Mouse (Mus musculus) midbrain, embryonic 12.5 days (tissue): ENCODE results near the gene Vps37b. TPM values are rescaled to one million over a fixed set of nuclear protein-coding genes. Genes with fewer than 3 reads are reported as not detected.

Experiments used
- ATAC-seq: fragments of 200-750 bp; cut with Nextera tagmentation; 2 replicates; pipeline ENCODE4 v1.8.0; 2017; ENCODE audit warnings: low read depth, moderate TSS enrichment, moderate library complexity; ENCODE audit not compliant: low FRiP score
- H3K27ac ChIP-seq: fragments of 300-500 bp; sonication (generic); replicated peaks from 2 replicates; pipeline ENCODE4 v1.5.1; 2016; ENCODE audit warnings: mild to moderate bottlenecking
- H3K27me3 ChIP-seq: fragments of 300-500 bp; sonication (generic); 2 replicates; pipeline ENCODE4 v1.6.1; 2016; ENCODE audit warnings: mild to moderate bottlenecking
- H3K36me3 ChIP-seq: fragments of 300-500 bp; sonication (generic); 2 replicates; pipeline ENCODE4 v1.6.1; 2016
- H3K4me1 ChIP-seq: fragments of 300-500 bp; sonication (generic); 2 replicates; pipeline ENCODE4 v1.6.1; 2016
- H3K4me2 ChIP-seq: fragments of 300-500 bp; sonication (generic); replicated peaks from 2 replicates; pipeline ENCODE4 v1.6.1; 2016; ENCODE audit warnings: mild to moderate bottlenecking, moderate library complexity
- H3K4me3 ChIP-seq: fragments of 300-500 bp; sonication (generic); 2 replicates; pipeline ENCODE4 v1.5.1; 2016; ENCODE audit warnings: mild to moderate bottlenecking
- H3K9ac ChIP-seq: fragments of 300-500 bp; sonication (generic); replicated peaks from 2 replicates; pipeline ENCODE4 v1.6.1; 2016; ENCODE audit warnings: mild to moderate bottlenecking, moderate library complexity
- H3K9me3 ChIP-seq: fragments of 300-500 bp; sonication (generic); 2 replicates; pipeline ENCODE4 v1.6.1; 2016; ENCODE audit warnings: mild to moderate bottlenecking
- WGBS: fragments of 180-500 bp; shearing (Covaris S2); methylation state at CpG from one replicate; pipeline ENCODE4 v1.1.7; 2016; 5-methylcytosine and 5-hydroxymethylcytosine counted together
- polyA plus RNA-seq: library from polyadenylated mRNA; unstranded; fragments of >200 nt; fragmentation: Nextera tagmentation; extraction: Ambion mirVana; gene quantifications from 2 replicates; pipeline ENCODE4 v1.2.1, GENCODE M21; 2016

The Vps37b gene
- polyA plus RNA-seq, 1 experiment from 2014 or later: 68.0 TPM

DNA sequence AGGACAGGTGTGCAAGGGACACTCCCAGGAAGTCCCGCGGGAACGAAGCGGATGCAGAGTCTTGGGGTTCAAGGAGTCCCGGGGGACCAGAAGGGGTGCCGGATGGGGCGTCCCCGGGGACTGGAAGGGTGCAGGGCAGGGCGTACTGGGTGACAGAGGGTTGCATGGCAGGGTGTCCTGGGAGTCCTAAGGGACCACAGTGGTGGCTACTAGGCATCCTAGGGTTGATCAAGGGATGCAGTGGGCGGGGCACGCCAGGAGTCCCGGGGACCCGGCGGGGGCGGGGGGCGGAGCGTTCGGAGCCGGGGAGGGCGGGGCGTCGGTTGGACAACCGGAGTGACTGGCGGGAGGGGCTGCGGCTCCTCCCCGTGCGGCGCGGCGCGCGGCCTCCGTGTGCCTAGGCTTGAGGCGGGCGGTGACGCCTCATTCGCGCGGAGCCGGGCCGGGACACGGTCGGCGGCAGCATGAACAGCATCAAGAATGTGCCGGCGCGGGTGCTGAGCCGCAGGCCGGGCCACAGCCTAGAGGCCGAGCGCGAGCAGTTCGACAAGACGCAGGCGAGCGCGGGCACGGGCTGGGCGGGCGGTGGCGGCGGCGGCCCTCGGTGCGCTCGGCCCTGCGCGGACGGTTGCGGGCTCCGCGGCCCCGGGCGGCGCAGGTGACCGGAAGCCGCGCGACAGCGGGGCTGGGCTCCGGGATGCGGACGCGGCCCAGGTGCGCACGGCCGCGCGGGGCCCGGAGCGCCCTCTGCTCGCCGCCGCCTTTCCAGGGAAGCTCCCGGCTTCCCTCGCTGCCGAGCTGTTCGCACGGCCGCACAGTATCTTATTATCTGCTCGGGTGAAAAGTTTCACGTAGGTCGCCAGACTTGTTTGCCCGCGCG, 58.5 kb downstream of the Vps37b start, which contains the start of gene Hip1r:
Gene Hip1r (plus strand): TSS at position 330 of the 880 bp plus-strand sequence.
- 1% methylated on average over 72 of the region's 106 CpGs for WGBS

DNA sequence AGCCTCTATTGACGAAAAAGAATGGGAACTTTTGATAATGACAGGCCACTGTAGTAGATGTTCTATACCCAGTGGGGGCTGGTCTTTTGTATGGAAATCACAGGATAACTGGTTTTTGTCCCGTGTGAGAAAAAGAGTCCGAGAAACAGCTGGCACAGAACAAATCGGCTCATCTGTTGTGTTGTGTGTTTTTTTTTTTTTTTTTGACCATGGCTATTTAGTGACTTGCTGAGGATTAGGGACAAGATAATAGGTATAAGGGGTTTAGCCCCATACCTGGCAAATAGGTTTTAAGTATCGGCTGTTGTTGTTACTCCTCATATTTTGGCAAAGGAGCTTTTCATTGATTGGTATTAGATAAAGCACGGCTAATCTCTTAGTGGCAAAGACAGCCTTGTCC, 59.6 kb downstream of the Vps37b start:
- Histone ChIP-seq H3K4me2 (no peak overlapping the region), H3K9ac (no peak overlapping the region), H3K27ac (no peak overlapping the region), H3K27me3 (peaks cover 48% of the 10 kb centered on the region), H3K4me1 (peaks cover 9% of the 10 kb centered on the region), H3K36me3 (no peaks in the 10 kb centered on the region), H3K4me3 (no peak overlapping the region), H3K9me3 (no peaks in the 10 kb centered on the region)
- ATAC-seq: no peak
- WGBS: 67% methylated on average over 6 of the region's 6 CpGs

More for the DNA sequence above, 58.5 kb downstream of the Vps37b start, which contains the start of gene Hip1r:
- H3K4me3 ChIP-seq: peak within 1 kb of the TSS; percentile 82
- no peaks in the 10 kb centered on the region for H3K9me3 ChIP-seq
- H3K9ac ChIP-seq: peak within 1 kb of the TSS; percentile 75
- peaks cover 48% of the 10 kb centered on the region for H3K27me3 ChIP-seq
- peak; percentile 68 for ATAC-seq
- peak within 1 kb of the TSS; percentile 22; the same call in 1 of the 2 replicates for H3K27ac ChIP-seq
- peak within 1 kb of the TSS; percentile 92 for H3K4me2 ChIP-seq
- H3K4me1 ChIP-seq: peaks cover 9% of the 10 kb centered on the region
- no peaks in the 10 kb centered on the region for H3K36me3 ChIP-seq

DNA sequence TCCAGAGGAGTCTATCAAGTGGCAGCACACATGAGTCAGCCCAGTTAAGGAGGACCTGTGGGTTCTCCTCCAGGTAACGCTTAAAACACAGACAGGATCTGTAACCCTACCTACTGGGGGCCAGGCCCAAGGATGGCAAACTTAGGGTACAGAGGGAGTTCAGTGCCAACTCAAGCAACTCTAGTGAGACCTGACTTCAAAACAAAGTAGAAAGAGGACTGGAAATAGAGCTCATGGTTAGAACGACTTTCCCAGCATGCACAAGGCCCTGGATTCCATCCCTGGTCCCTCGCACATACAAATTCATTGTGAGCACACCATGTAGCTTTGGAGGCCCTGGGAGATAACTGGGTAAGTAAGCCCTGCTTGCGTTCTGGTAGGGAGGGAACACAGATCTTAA, 61.5 kb downstream of the Vps37b start:
- H3K36me3 ChIP-seq: no peaks in the 10 kb centered on the region
- no peak overlapping the region for H3K9ac ChIP-seq
- no peak overlapping the region for H3K4me3 ChIP-seq
- H3K27ac ChIP-seq: no peak overlapping the region
- no peaks in the 10 kb centered on the region for H3K9me3 ChIP-seq
- ATAC-seq: no peak
- WGBS: 89% methylated on average over 4 of the region's 4 CpGs
- H3K4me2 ChIP-seq: no peak overlapping the region
- peaks cover 38% of the 10 kb centered on the region for H3K27me3 ChIP-seq
- H3K4me1 ChIP-seq: peaks cover 9% of the 10 kb centered on the region

DNA sequence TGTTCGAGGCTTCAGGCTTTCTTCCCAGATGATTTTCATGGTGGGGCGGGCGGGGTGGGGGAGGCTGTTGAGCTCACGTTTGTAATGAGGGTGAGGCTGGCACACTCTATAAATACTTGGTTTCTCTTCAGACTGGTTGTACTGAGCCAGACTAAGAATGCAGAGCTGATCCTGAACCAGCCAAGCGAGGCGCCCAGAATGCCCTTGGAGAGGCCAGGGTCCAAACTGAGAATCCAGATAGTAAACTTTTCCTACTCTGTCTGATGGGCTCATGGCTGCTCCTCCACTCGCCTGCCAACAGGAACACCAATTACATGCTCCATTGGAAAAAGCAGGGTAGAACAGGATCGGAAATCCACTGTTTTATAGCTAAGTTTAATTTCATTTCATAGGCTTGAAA, 62.9 kb downstream of the Vps37b start:
- Histone ChIP-seq H3K36me3 (no peaks in the 10 kb centered on the region), H3K4me3 (no peak overlapping the region), H3K27me3 (peaks cover 25% of the 10 kb centered on the region), H3K9ac (no peak overlapping the region), H3K27ac (no peak overlapping the region), H3K9me3 (no peaks in the 10 kb centered on the region), H3K4me1 (peaks cover 4% of the 10 kb centered on the region; the same call in 1 of the 2 replicates), H3K4me2 (no peak overlapping the region)
- ATAC-seq: no peak
- WGBS: 73% methylated on average over 8 of the region's 8 CpGs

DNA sequence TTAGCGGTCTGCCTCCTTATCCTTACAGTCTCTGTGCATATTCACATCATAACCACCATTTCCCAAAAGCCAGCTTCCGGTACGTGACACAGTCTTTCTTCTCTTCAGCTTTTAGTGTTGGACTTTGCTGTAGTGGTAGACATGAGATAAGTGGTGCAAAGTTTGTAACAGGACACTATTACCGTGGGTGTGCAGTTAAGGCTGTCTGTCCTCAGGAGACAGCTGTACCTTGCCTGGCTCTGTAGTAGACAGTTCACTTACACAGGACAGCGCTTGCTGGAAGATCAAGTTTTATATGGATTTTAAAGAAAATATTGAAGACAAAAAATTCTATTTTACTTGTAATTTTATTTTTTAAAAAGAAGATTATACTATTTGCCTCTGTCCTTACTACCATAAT, 63.6 kb downstream of the Vps37b start:
- no peak overlapping the region for H3K4me3 ChIP-seq
- ATAC-seq: no peak
- no peaks in the 10 kb centered on the region for H3K36me3 ChIP-seq
- peaks cover 3% of the 10 kb centered on the region; the same call in 1 of the 2 replicates for H3K4me1 ChIP-seq
- WGBS: 90% methylated on average over 5 of the region's 5 CpGs
- no peak overlapping the region for H3K9ac ChIP-seq
- H3K27ac ChIP-seq: no peak overlapping the region
- H3K4me2 ChIP-seq: no peak overlapping the region
- no peaks in the 10 kb centered on the region for H3K9me3 ChIP-seq
- H3K27me3 ChIP-seq: peaks cover 25% of the 10 kb centered on the region

DNA sequence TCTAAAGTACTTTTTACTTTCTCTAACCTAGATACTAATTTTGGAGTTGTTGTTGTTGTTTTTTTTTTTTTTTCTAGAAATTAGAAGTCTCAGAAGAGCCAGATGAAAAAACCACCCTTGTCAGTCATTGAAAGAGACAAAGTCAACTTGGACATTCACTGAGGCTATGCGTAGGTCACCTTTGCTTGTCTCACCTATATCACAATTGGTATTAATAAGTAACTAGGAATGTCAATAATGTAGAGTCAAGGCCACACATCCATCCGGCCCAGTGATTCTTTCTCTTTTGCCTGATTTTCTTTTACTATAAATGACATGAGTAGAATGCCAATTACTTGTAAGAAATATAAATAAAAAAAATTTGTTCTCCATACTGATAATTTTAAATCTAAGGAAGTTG, 65.3 kb downstream of the Vps37b start:
- ATAC-seq: no peak
- 97% methylated on average over 2 of the region's 2 CpGs for WGBS
- peaks cover 12% of the 10 kb centered on the region for H3K27me3 ChIP-seq
- H3K9ac ChIP-seq: no peak overlapping the region
- H3K9me3 ChIP-seq: no peaks in the 10 kb centered on the region
- H3K4me2 ChIP-seq: no peak overlapping the region
- H3K36me3 ChIP-seq: no peaks in the 10 kb centered on the region
- H3K4me1 ChIP-seq: no peaks in the 10 kb centered on the region
- H3K27ac ChIP-seq: no peak overlapping the region
- no peak overlapping the region for H3K4me3 ChIP-seq

DNA sequence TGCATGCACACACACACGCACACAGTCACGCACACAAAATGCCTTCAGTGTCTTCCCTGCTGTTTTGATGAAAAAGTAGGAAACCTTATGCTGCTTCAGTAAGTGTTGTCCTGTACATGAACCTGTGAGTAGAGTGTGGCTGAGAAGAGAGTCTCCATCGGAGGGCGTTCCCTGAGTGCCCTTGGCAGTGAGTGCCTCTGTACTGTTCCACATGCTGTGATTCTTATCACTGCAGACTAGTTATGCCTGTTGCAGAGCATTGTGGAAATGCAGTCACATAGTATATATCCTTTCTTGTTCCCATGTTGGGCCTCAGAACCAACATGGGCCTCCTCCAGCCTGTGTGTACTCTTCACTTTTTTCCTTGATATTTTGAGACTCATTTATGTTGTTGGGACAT, 67.9 kb downstream of the Vps37b start:
- Histone ChIP-seq H3K9me3 (no peaks in the 10 kb centered on the region), H3K27ac (no peak overlapping the region), H3K4me2 (no peak overlapping the region), H3K27me3 (no peaks in the 10 kb centered on the region), H3K9ac (no peak overlapping the region), H3K4me3 (no peak overlapping the region), H3K36me3 (no peaks in the 10 kb centered on the region), H3K4me1 (no peaks in the 10 kb centered on the region)
- 98% methylated on average over 4 of the region's 4 CpGs for WGBS
- no peak for ATAC-seq

DNA sequence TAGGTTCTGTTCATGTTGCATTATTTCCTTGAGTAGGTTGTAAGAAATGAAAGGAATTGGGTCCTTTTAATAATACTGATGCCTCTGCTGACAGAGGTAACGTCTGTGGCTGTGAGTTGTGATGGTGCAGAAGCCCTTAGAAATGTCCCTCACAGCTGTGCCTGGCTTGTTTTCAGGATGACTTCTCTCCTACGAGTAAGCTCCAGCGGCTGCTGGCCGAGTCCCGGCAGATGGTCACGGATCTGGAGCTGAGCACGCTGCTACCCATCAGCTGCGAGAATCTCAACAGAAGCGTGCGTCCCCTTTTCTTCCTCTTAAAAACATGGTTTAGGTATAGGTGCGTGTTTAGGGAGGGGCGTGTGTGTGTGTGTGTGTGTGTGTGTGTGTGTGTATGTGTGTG, 71.0 kb downstream of the Vps37b start:
- no peaks in the 10 kb centered on the region for H3K36me3 ChIP-seq
- no peaks in the 10 kb centered on the region for H3K9me3 ChIP-seq
- no peak overlapping the region for H3K27ac ChIP-seq
- no peaks in the 10 kb centered on the region for H3K4me1 ChIP-seq
- no peak overlapping the region for H3K4me3 ChIP-seq
- no peak for ATAC-seq
- no peak overlapping the region for H3K9ac ChIP-seq
- 92% methylated on average over 12 of the region's 12 CpGs for WGBS
- no peak overlapping the region for H3K4me2 ChIP-seq
- no peaks in the 10 kb centered on the region for H3K27me3 ChIP-seq

DNA sequence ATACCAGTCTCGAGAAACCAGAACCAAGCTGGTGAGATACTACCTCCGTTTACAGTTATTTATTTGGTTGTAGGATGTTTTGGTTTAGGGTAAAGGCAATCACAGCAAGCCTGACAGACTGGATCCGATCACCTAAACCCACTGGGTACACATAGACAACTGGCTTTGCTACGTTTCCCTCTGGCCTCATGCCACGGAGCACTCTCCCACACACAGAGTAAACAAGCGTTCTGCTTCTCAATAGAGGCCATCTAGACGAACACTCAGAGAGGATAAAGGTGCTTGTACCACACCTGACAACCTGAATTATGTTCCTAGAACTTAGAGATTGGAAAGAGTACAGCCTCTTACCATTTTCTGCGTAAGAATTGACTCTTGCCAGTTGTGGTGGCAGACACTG, 71.9 kb downstream of the Vps37b start:
- H3K27me3 ChIP-seq: no peaks in the 10 kb centered on the region
- WGBS: 83% methylated on average over 8 of the region's 8 CpGs
- no peak overlapping the region for H3K9ac ChIP-seq
- H3K36me3 ChIP-seq: no peaks in the 10 kb centered on the region
- no peak for ATAC-seq
- no peak overlapping the region for H3K4me2 ChIP-seq
- H3K27ac ChIP-seq: no peak overlapping the region
- H3K4me1 ChIP-seq: no peaks in the 10 kb centered on the region
- H3K4me3 ChIP-seq: no peak overlapping the region
- no peaks in the 10 kb centered on the region for H3K9me3 ChIP-seq

DNA sequence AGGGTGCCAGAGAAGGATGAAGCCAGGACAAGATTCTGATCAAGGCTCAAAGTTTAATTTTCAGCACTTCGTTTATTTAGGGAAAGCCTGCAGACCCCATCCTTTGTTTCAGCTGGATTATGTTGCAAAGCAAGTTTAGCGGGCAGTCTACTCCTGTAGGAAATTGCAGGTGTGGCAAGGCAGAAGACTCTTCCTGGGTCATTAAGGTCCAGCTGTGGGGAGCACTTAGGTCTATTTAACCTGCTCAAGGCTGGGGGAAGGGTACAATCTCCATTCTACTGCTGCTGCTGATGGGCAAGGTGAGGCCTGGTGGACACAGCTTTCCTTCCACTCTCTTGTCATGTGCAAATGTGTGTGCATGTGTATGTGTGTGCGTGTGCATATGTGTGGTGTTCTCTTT, 73.1 kb downstream of the Vps37b start:
- Histone ChIP-seq H3K4me1 (no peaks in the 10 kb centered on the region), H3K4me3 (no peak overlapping the region), H3K9me3 (no peaks in the 10 kb centered on the region), H3K36me3 (no peaks in the 10 kb centered on the region), H3K27me3 (no peaks in the 10 kb centered on the region), H3K4me2 (no peak overlapping the region), H3K9ac (no peak overlapping the region), H3K27ac (no peak overlapping the region)
- no peak for ATAC-seq
- WGBS: 77% methylated on average over 3 of the region's 3 CpGs

DNA sequence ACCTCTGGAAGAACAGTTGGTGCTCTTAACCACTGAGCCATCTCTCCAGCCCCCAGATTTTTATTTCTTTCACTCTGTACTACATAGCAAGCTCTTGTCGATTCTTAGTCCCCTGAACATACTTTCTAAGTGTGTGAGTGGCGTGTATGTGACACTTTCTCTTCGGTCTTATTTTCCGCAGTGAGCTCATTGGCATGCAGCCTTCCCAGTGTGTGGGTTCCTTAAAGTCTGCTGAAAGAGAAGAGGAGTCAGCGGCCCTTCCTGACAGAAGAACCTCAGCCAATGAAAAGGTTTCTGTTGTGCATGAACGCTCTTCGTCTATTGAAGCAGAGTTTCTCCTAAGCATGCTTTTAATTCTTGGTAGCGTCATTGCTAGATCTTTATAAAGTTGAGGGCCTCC, 74.9 kb downstream of the Vps37b start:
- H3K9ac ChIP-seq: no peak overlapping the region
- no peaks in the 10 kb centered on the region for H3K9me3 ChIP-seq
- no peak for ATAC-seq
- H3K27me3 ChIP-seq: no peaks in the 10 kb centered on the region
- no peak overlapping the region for H3K27ac ChIP-seq
- 79% methylated on average over 8 of the region's 8 CpGs for WGBS
- no peaks in the 10 kb centered on the region for H3K4me1 ChIP-seq
- no peak overlapping the region for H3K4me3 ChIP-seq
- H3K4me2 ChIP-seq: no peak overlapping the region
- H3K36me3 ChIP-seq: no peaks in the 10 kb centered on the region
